Mouse (Mus musculus): ENCODE measurements around the gene Gm3373.
"Not testable (repeated sequence)": the region's sequence is repeated elsewhere in the genome, so short reads cannot be mapped to it uniquely, and the experiment has no call there.

Gene Gm3373

GRCm38 (mm10) chr14:5741477-5741876 lies at the start of gene Gm3373:
Gene Gm3373, minus strand, starts transcription at chr14:5741577.
- DNase-seq: not testable (repeated sequence)

GRCm38 (mm10) chr14:5687357-5687756 lies 54.0 kb downstream of the Gm3373 start, which contains the start of gene Gm9603:
Gene Gm9603, minus strand, starts transcription at chr14:5687457.
- DNase-seq: not testable (repeated sequence)
